In the genomic region with DNA sequence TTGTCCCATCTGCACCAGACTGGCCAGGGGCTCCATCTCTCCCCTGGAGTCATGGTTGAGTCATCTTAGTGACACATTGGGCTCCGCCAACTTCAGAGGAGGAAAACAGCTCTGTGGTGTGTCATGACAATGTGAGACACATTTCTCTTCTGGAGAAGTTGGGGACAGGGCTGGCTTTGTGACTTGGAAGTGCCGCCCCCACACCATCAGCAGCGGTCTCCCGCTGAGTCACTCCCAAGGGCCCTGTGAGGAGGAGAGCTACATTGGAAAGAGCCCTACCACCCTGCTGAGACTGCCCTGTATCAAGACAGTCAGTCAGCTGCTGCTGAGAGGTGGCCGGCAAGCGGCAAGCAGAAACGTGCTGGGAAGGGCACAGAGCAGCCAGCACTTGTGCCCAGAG, we compare ENCODE assay signal across 9 mouse cellular contexts. TPM values are rescaled to one million over a fixed set of nuclear protein-coding genes. Genes with fewer than 3 reads are reported as not detected.
A peak's percentile ranks its signal among the peaks of the same experiment; 100 is the strongest.
DNase-seq lines count a peak whose midpoint lies in the region; ATAC-seq lines count a peak whose summit lies in the region.
"Had no signal": no experiment of that assay in that cellular context is flagged by ENCODE, and none has a peak within 500 bp of the region (broad histone marks: within the 10 kb centered on the region; RNA-seq: fewer than 3 reads in every experiment).

No protein-coding gene starts in this region.

- ATAC-seq in lung, embryonic 16.5 days (ENCODE audit: low read depth): peak; percentile 26; the same call in 1 of the 2 replicates
- ATAC-seq in neural tube, embryonic 15.5 days (ENCODE audit: low FRiP score): no peak

- H3K9me3 ChIP-seq in lung, embryonic 16.5 days (ENCODE audit: control insufficient read depth, low read length): no peaks in the 10 kb centered on the region
- no peaks in the 10 kb centered on the region for H3K9me3 ChIP-seq in neural tube, embryonic 15.5 days (replicated peaks)

- 41% methylated on average over 7 of the region's 7 CpGs for WGBS in lung, embryonic 16.5 days
- WGBS in neural tube, embryonic 15.5 days: 52% methylated on average over 7 of the region's 7 CpGs

- H3K9ac ChIP-seq in lung, embryonic 16.5 days (ENCODE audit: low read length): no peak overlapping the region
- H3K9ac ChIP-seq in neural tube, embryonic 15.5 days (replicated peaks): no peak overlapping the region

- DNase-seq in lung, adult 18-20 months: no peak
- peak; percentile 8 for DNase-seq in ZHBTc4 (ENCODE audit: low read depth, low spot score)
- DNase-seq in heart, adult 8-10 months (ENCODE audit: low spot score): peak; percentile 21
- DNase-seq in left cerebral cortex, postnatal 36 days (ENCODE audit: low spot score in 2 of 2): peak; percentile 53 to 55
- DNase-seq in neural tube, embryonic 10.5 days (ENCODE audit: extremely low spot score, low spot score): no peak
- DNase-seq: thymus, postnatal 14 days had no signal

- H3K36me3 ChIP-seq in lung, embryonic 16.5 days (ENCODE audit: control insufficient read depth, insufficient read depth, low read length): no peaks in the 10 kb centered on the region
- H3K36me3 ChIP-seq in neural tube, embryonic 15.5 days: no peaks in the 10 kb centered on the region

- no peak overlapping the region for H3K4me3 ChIP-seq in lung, embryonic 16.5 days (ENCODE audit: low read length)
- no peak overlapping the region for H3K4me3 ChIP-seq in neural tube, embryonic 15.5 days (replicated peaks)

- no peaks in the 10 kb centered on the region for H3K27me3 ChIP-seq in lung, embryonic 16.5 days (ENCODE audit: control insufficient read depth, insufficient read depth, low read depth, low read length)
- H3K27me3 ChIP-seq in neural tube, embryonic 15.5 days (replicated peaks): no peaks in the 10 kb centered on the region

- no peak overlapping the region for H3K4me2 ChIP-seq in lung, embryonic 16.5 days (ENCODE audit: low read depth, low read length)
- H3K4me2 ChIP-seq in neural tube, embryonic 15.5 days: no peak overlapping the region

- intact Hi-C loops in left cerebral cortex, postnatal 36 days (cut with DNase I): no loop called here

- no peak overlapping the region for H3K27ac ChIP-seq in lung, embryonic 16.5 days (ENCODE audit: low read length)
- H3K27ac ChIP-seq in neural tube, embryonic 15.5 days (replicated peaks): no peak overlapping the region

- H3K4me1 ChIP-seq in lung, embryonic 16.5 days (replicated peaks; ENCODE audit: control insufficient read depth, insufficient read depth, low read length): peaks cover 3% of the 10 kb centered on the region; the same call in 1 of the 2 replicates
- H3K4me1 ChIP-seq in neural tube, embryonic 15.5 days: peaks cover 10% of the 10 kb centered on the region; the same call in 1 of the 2 replicates

RNA-seq across cellular contexts. Expression of a gene that starts 26.0 kb away (rescaled TPM):
- 0.41 and 0.48 TPM in 2 replicates for polyA plus RNA-seq in lung, embryonic 16.5 days (2015; fragmentation: Nextera tagmentation; extraction: Ambion mirVana)
- total RNA-seq in heart, adult 8-10 months (2022): not detected
- total RNA-seq in left cerebral cortex, postnatal 36 days (2021): 10 to 100 TPM; 19.0 to 24.1 TPM
- polyA plus RNA-seq in neural tube, embryonic 15.5 days (2015; fragmentation: Nextera tagmentation; extraction: Ambion mirVana): 11.8 and 14.1 TPM in 2 replicates
- polyA plus RNA-seq: liver, embryonic 16.5 days had no signal

RNA-seq across cellular contexts. Expression of a gene that starts 44.9 kb away (rescaled TPM):
- 0.09 and 0.13 TPM in 2 replicates for polyA plus RNA-seq in lung, embryonic 16.5 days (2015; fragmentation: Nextera tagmentation; extraction: Ambion mirVana)
- total RNA-seq in heart, adult 8-10 months (2022): 1 to 10 TPM in 2 of 4 experiments, not detected in 2; 2.1 to 3.1 TPM
- total RNA-seq in left cerebral cortex, postnatal 36 days (2021): under 1 TPM in 1 of 2 experiments, not detected in 1; 0.62 TPM
- 0.14 and 0.17 TPM in 2 replicates for polyA plus RNA-seq in neural tube, embryonic 15.5 days (2015; fragmentation: Nextera tagmentation; extraction: Ambion mirVana)

Comparison
In these comparisons a context has a peak if more than half of its experiments do, and no peak if none do; other contexts are left out.
1. DNase-seq: peak in ZHBTc4 (single experiment), heart, adult 8-10 months (single experiment) and left cerebral cortex, postnatal 36 days (2 of 2); none in lung, adult 18-20 months (0 of 2) and neural tube, embryonic 10.5 days (single experiment).
2. RNA of a gene that starts 26.0 kb away (total RNA-seq): 19.0 to 24.1 TPM in left cerebral cortex, postnatal 36 days; not detected in heart, adult 8-10 months; every median in the first group is over 10 times any median in the second.